Mouse (Mus musculus) embryonic fibroblast, embryonic 13.5 days (primary cell): ENCODE measurements around the gene Xpa.

Experiments
- CTCF ChIP-seq: IDR thresholded peaks from 2 replicates; pipeline ENCODE4 v1.5.1; 2011; ENCODE audit warnings: mild to moderate bottlenecking, control low read depth, low read length, moderate library complexity, borderline replicate concordance; ENCODE audit not compliant: insufficient read depth
- POLR2A ChIP-seq: IDR thresholded peaks from 2 replicates; pipeline ENCODE4 v1.6.1; 2011; ENCODE audit warnings: low read depth, mild to moderate bottlenecking, control low read depth, low read length, moderate library complexity

- TF ChIP-seq CTCF: no peak
- no peak for TF ChIP-seq POLR2A
These were observed 75.3 kb downstream of the Xpa start for GRCm38 (mm10) chr4:46120767-46121166.
